Mouse (Mus musculus) left cerebral cortex, postnatal 25 days (tissue): ENCODE data around the gene Caln1. TPM values are rescaled to one million over a fixed set of nuclear protein-coding genes. Genes with fewer than 3 reads are reported as not detected.

Experiments
- DNase-seq, 2 experiments: peaks; one replicate each; pipeline ENCODE4 v3.0.0; 2022; ENCODE audit warnings: low spot score in 2 of 2, mixed read lengths in 1 of 2
- intact Hi-C: fragments of 180-260 bp; cut with DNase I; formaldehyde crosslinking; loops from one replicate; pipeline ENCODE4 v1.15.1; 2025
- total RNA-seq, 2 experiments: library from RNA; stranded (reverse); gene quantifications; 2 replicates each; pipeline ENCODE4 v1.2.3; 2021

Caln1 gene
- total RNA-seq, 2 experiments from 2014 or later, result 130 to 154 TPM

- intact Hi-C loops, result no loop called here
- DNase-seq, result no peak
These were observed 401.9 kb downstream of the Caln1 start for GRCm38 (mm10) chr5:130771061-130771741.

- no peak for DNase-seq
- intact Hi-C loops, result no loop called here
These were observed 403.2 kb downstream of the Caln1 start for GRCm38 (mm10) chr5:130772491-130772890.

DNA sequence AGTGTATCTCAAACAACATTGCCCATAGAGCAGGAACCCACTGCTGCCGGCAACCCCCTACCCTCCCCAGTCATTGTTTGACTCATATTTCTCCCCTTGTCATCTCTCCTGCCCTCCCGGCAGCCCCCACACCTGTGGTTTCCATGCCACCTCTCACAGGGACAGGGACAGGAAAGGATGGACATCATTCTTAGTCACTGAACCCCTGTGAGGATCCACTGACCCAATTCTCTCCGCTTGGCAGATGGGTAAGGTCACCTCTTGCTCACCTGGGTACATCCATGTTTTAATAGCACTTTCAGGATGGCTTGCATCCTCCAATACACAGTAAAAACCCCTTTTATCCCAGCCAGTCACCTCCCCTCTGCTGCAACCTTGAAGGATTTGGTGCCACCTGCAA lies 405.7 kb downstream of the Caln1 start:
- no peak for DNase-seq
- intact Hi-C loops, result no loop called here

- DNase-seq, result peak; percentile 67 to 77
- intact Hi-C loops, result loop anchor here (10.0 kb wide), 1 partner anchor 208 kb away; no protein-coding TSS in a partner anchor
These were observed 423.6 kb downstream of the Caln1 start for GRCm38 (mm10) chr5:130792755-130793452.

DNA sequence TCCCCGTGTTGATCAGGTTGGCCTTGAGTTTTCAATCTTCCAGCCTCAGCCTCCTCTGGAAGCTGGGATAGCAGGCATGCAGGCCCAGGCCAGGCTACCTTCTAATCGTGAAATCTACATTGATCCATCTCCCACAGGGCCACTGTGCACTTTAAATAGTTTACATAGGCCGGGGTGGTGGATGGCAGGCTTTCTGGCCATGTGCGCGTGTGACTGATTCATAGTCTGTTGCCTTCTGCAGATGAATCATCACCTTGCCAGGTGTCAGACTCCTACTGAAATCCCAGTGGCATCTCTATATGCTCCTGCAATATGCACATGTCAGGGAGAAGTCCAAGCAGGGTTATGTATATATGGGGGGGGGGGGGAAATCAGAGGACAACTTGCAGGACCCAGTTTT lies 428.5 kb downstream of the Caln1 start:
- intact Hi-C loops, result loop anchor here (10.0 kb wide), 1 partner anchor 213 kb away; no protein-coding TSS in a partner anchor
- DNase-seq, result peak; percentile 44 to 83

GRCm38 (mm10) chr5:130810314-130810713 lies 441.1 kb downstream of the Caln1 start:
- DNase-seq, result no peak
- intact Hi-C loops, result no loop called here

DNA sequence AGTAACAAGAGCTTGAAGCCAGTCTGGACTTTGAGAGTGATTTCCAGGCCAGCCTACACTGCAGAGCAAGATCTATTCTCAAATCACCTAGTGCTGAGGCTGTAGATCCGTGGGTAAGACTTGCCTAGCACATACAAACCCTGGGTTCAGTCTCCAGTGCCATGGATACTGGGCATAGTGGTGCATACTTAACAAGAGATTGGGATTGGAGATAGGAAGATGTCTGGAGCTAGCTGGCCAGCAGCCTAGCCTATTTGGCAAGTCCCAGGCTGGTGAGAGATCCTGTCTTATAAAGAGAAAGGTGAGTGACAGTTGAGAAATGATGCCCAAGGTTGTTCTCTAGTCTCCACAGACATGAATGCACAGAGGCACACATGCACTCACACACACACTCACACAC lies 441.6 kb downstream of the Caln1 start:
- no peak for DNase-seq
- intact Hi-C loops, result no loop called here

GRCm38 (mm10) chr5:130811266-130811665 lies 442.0 kb downstream of the Caln1 start:
- intact Hi-C loops, result no loop called here
- peak in 1 of 2 experiments; percentile 51 for DNase-seq

GRCm38 (mm10) chr5:130811966-130812365 lies 442.7 kb downstream of the Caln1 start:
- intact Hi-C loops, result no loop called here
- DNase-seq, result no peak

DNA sequence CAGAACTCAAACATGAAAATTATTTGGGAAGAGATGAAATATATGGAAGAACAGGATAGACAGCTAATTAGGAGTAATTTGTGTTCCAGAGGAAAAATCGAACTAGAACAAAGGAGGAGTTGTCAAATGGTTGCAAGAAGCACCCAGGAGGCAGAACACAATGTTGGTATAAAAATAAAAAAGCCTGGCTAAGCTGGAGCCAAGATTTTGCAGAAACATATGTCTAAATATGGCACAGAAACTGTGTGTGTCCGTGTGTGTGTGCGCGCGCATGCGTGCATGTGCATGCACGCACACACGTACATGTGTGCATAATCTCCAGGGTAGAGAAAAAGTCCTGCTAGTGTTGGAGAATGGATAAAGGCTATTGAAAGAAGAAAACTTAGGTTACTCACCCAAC lies 443.3 kb downstream of the Caln1 start:
- intact Hi-C loops, result no loop called here
- DNase-seq, result peak in 1 of 2 experiments; percentile 47

DNA sequence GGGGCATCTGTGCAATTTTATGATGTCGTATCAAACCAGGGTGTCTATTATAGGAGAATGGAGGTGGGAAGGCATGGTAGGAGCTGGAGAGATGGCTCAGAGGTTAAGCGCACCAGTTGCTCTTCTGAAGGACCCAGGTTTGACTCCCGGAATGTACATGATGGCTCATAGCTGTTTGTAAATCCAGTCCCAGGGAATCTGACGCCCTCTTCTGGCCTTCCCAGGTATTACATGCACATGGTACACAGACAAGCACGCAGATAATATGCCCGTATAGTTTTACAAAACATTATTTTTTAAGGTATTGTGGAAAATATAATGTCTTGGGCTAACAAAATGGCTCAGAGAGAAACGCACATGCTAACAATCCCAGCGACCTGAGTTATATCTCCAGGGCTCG lies 443.8 kb downstream of the Caln1 start:
- intact Hi-C loops, result no loop called here
- DNase-seq, result no peak

- intact Hi-C loops, result no loop called here
- peak in 1 of 2 experiments; percentile 15 for DNase-seq
These were observed 446.1 kb downstream of the Caln1 start for GRCm38 (mm10) chr5:130815352-130815751.

- intact Hi-C loops, result no loop called here
- peak in 1 of 2 experiments; percentile 62 for DNase-seq
These were observed 450.9 kb downstream of the Caln1 start for GRCm38 (mm10) chr5:130820021-130820648.

GRCm38 (mm10) chr5:130820661-130821060 lies 451.4 kb downstream of the Caln1 start:
- peak in 1 of 2 experiments; percentile 53 for DNase-seq
- intact Hi-C loops, result no loop called here

- DNase-seq, result no peak
- intact Hi-C loops, result no loop called here
These were observed 456.5 kb downstream of the Caln1 start for GRCm38 (mm10) chr5:130825797-130826196.

DNA sequence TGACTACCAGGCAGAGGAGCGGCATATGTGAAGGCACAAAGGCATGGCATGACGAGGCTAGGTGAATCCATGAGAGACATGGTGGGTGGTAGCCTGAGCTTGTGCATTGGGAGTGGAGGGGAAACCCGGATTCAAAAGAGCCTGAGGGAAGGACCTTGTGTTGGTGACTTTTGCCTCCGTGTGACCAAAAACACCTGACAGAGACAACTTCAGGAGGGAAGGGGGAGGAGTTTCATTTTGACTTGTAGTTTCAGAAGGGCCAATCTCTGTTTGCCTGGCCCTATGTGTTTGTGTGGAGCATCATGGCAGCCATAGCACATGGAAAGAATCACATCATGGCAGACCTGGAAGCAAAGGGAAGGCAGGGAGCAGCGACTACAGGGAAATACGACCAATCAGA lies 479.3 kb downstream of the Caln1 start:
- no peak for DNase-seq
- intact Hi-C loops, result no loop called here

- DNase-seq, result no peak
- intact Hi-C loops, result loop anchor here (5.0 kb wide), 1 partner anchor 402 kb away; no protein-coding TSS in a partner anchor
These were observed 480.4 kb downstream of the Caln1 start for GRCm38 (mm10) chr5:130849610-130850009.

- DNase-seq, result no peak
- intact Hi-C loops, result loop anchor here (5.0 kb wide), 1 partner anchor 405 kb away; no protein-coding TSS in a partner anchor
These were observed 482.9 kb downstream of the Caln1 start for GRCm38 (mm10) chr5:130852182-130852581.

- DNase-seq, result peak; percentile 88 to 92
- intact Hi-C loops, result loop anchor here (1.0 to 5.0 kb wide), 2 partner anchors 406 to 448 kb away; no protein-coding TSS in a partner anchor
These were observed 484.1 kb downstream of the Caln1 start for GRCm38 (mm10) chr5:130853371-130853770.

- peak; percentile 62 to 92 for DNase-seq
- intact Hi-C loops, result loop anchor here (1.0 to 5.0 kb wide), 3 partner anchors 407 to 582 kb away; no protein-coding TSS in a partner anchor
These were observed 485.2 kb downstream of the Caln1 start for GRCm38 (mm10) chr5:130854430-130854829.
